Mouse (Mus musculus) kidney, postnatal 0 days (tissue): ENCODE results near the gene Mttp. TPM values are rescaled to one million over a fixed set of nuclear protein-coding genes. Genes with fewer than 3 reads are reported as not detected.

Experiments
- ATAC-seq: fragments of 200-750 bp; cut with Nextera tagmentation; replicated peaks from 2 replicates; pipeline ENCODE4 v1.8.0; 2017; ENCODE audit warnings: low read depth, moderate number of reproducible peaks, moderate TSS enrichment, moderate library complexity; ENCODE audit not compliant: low FRiP score
- DNase-seq: peaks from one replicate; pipeline ENCODE4 v3.0.0-alpha.2; 2016; ENCODE audit warnings: low spot score
- H3K27ac ChIP-seq: fragments of 300-500 bp; sonication (generic); 2 replicates; pipeline ENCODE4 v1.5.1; 2014; ENCODE audit warnings: mild to moderate bottlenecking
- H3K27me3 ChIP-seq: fragments of 300-500 bp; sonication (generic); 2 replicates; pipeline ENCODE4 v1.6.1; 2014; ENCODE audit warnings: low read length, mixed read lengths; ENCODE audit not compliant: insufficient read depth
- H3K36me3 ChIP-seq: fragments of 300-500 bp; sonication (generic); 2 replicates; pipeline ENCODE4 v1.6.1; 2014; ENCODE audit warnings: low read length, mixed read lengths; ENCODE audit not compliant: insufficient read depth
- H3K4me1 ChIP-seq: fragments of 300-500 bp; sonication (generic); replicated peaks from 2 replicates; pipeline ENCODE4 v1.6.1; 2014; ENCODE audit warnings: antibody characterized with exemption, low read length, mixed read lengths; ENCODE audit not compliant: insufficient read depth
- H3K4me2 ChIP-seq: fragments of 300-500 bp; sonication (generic); 2 replicates; pipeline ENCODE4 v1.6.1; 2014; ENCODE audit warnings: mild to moderate bottlenecking, low read length, moderate library complexity, mixed read lengths
- H3K4me3 ChIP-seq: fragments of 300-500 bp; sonication (generic); replicated peaks from 2 replicates; pipeline ENCODE4 v1.5.1; 2014; ENCODE audit warnings: low read depth, low read length
- H3K9ac ChIP-seq: fragments of 300-500 bp; sonication (generic); 2 replicates; pipeline ENCODE4 v1.6.1; 2014; ENCODE audit warnings: low read depth, low read length
- H3K9me3 ChIP-seq: fragments of 300-500 bp; sonication (generic); replicated peaks from 2 replicates; pipeline ENCODE4 v1.6.1; 2016; ENCODE audit warnings: low read length, inconsistent platforms, mixed read lengths
- CTCF ChIP-seq: IDR thresholded peaks from 2 replicates; pipeline ENCODE4 v1.5.1; 2016; ENCODE audit warnings: antibody characterized with exemption, low read depth, mild to moderate bottlenecking, moderate library complexity
- WGBS: fragments of 180-500 bp; shearing (Covaris S2); extraction: QIAGEN DNeasy Blood & Tissue Kit; methylation state at CpG from one replicate; pipeline ENCODE4 v1.1.7; 2014; 5-methylcytosine and 5-hydroxymethylcytosine counted together
- polyA plus RNA-seq: library from polyadenylated mRNA; unstranded; fragments of >200 nt; fragmentation: Nextera tagmentation; extraction: Ambion mirVana; gene quantifications from 2 replicates; pipeline ENCODE4 v1.2.1, GENCODE M21; 2015

The Mttp gene
- polyA plus RNA-seq, 1 experiment from 2014 or later: 6.9 TPM

GRCm38 (mm10) chr3:138077476-138078340, 67.1 kb downstream of the Mttp start:
- no peak overlapping the region for H3K27ac ChIP-seq
- no peak for DNase-seq
- H3K36me3 ChIP-seq: no peaks in the 10 kb centered on the region
- H3K4me2 ChIP-seq: no peak overlapping the region
- no peaks in the 10 kb centered on the region for H3K4me1 ChIP-seq
- H3K9ac ChIP-seq: no peak overlapping the region
- WGBS: 79% methylated on average over 11 of the region's 11 CpGs
- no peak for ATAC-seq
- no peaks in the 10 kb centered on the region for H3K27me3 ChIP-seq
- no peaks in the 10 kb centered on the region for H3K9me3 ChIP-seq
- TF ChIP-seq CTCF: no peak
- no peak overlapping the region for H3K4me3 ChIP-seq

DNA sequence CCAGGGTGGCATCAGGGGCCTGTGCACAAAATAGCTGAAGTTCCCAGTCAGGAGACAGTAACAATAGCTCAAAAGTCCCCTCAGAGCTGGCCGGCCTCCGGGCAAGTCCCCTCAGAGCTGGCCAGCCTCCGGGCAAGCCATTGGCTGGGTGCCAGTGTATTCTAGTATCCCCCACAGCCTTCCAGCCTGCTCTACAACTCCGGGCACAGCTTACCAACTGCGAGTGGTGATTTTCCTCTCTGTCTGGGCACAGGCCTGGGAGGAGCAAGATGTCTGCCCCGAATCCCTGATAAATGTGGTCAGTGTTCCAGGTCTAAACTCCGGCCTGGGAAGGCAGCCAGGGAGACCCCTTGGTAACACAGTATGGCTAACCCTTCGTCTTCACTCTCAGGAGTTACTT, 69.6 kb downstream of the Mttp start:
- Histone ChIP-seq H3K4me1 (no peaks in the 10 kb centered on the region), H3K36me3 (no peaks in the 10 kb centered on the region), H3K27me3 (no peaks in the 10 kb centered on the region), H3K9ac (no peak overlapping the region), H3K4me2 (no peak overlapping the region), H3K9me3 (no peaks in the 10 kb centered on the region), H3K4me3 (no peak overlapping the region), H3K27ac (no peak overlapping the region)
- 0 out of 2 replicates have a peak, but pooled peaks have one; percentile 25 for ATAC-seq
- 66% methylated on average over 8 of the region's 8 CpGs for WGBS
- TF ChIP-seq CTCF: no peak
- no peak for DNase-seq

DNA sequence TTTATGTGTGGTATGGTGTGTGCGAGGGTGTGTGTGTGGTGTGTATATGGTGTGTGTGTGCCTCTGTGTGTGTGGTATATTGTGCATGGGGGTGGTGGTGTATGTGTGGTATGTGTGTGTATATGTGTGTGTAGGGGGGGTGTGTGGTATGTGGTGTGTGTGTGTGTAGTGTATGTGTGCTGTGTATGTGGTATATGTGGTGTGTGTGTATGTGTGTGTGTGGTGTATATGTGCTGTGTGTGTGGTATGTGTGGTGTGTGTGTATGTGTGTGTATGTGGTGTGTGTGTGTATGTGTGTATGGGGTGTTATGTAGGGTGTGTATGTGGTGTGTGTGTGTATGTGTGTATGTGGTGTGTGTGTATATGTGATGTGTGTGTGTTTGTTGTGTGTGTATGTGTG, 70.6 kb downstream of the Mttp start:
- Histone ChIP-seq H3K36me3 (no peaks in the 10 kb centered on the region), H3K9ac (no peak overlapping the region), H3K4me2 (no peak overlapping the region), H3K4me3 (no peak overlapping the region), H3K27me3 (no peaks in the 10 kb centered on the region), H3K9me3 (no peaks in the 10 kb centered on the region), H3K4me1 (no peaks in the 10 kb centered on the region), H3K27ac (no peak overlapping the region)
- ATAC-seq: no peak
- no peak for TF ChIP-seq CTCF
- WGBS: 91% methylated on average over 1 of the region's 1 CpGs
- DNase-seq: no peak

GRCm38 (mm10) chr3:138071476-138072073, 73.2 kb downstream of the Mttp start:
- ATAC-seq: no peak
- no peak overlapping the region for H3K27ac ChIP-seq
- no peaks in the 10 kb centered on the region for H3K27me3 ChIP-seq
- peaks cover 2% of the 10 kb centered on the region; the same call in 1 of the 2 replicates for H3K4me1 ChIP-seq
- H3K4me2 ChIP-seq: no peak overlapping the region
- TF ChIP-seq CTCF: no peak
- WGBS: 81% methylated on average over 10 of the region's 10 CpGs
- H3K36me3 ChIP-seq: no peaks in the 10 kb centered on the region
- no peak for DNase-seq
- H3K9me3 ChIP-seq: no peaks in the 10 kb centered on the region
- H3K9ac ChIP-seq: no peak overlapping the region
- no peak overlapping the region for H3K4me3 ChIP-seq

DNA sequence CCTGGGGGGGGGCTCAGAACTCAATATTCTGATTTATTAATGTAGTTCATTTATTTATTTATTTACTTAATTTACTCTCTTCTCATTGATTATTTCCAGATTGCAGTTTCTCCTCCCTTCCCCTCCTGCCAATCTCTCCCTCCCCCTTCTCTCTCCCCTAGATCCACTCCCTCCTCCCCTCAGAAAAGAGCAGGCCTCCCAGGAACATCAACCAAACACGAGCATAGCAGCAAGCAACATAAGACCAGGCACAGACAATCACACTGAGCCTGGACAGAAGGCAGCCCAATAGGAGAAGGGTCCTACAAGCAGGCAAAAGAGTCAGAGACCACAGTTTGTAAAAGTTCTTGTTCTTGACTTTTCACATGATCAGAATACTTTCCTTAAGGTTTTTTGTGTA, 73.8 kb downstream of the Mttp start:
- no peaks in the 10 kb centered on the region for H3K36me3 ChIP-seq
- 12% methylated on average over 1 of the region's 1 CpGs for WGBS
- no peak for DNase-seq
- no peak for TF ChIP-seq CTCF
- peaks cover 7% of the 10 kb centered on the region; the same call in 1 of the 2 replicates for H3K4me1 ChIP-seq
- no peak for ATAC-seq
- H3K27ac ChIP-seq: no peak overlapping the region
- no peak overlapping the region for H3K9ac ChIP-seq
- no peaks in the 10 kb centered on the region for H3K9me3 ChIP-seq
- no peaks in the 10 kb centered on the region for H3K27me3 ChIP-seq
- no peak overlapping the region for H3K4me3 ChIP-seq
- H3K4me2 ChIP-seq: no peak overlapping the region

- WGBS: 69% methylated on average over 18 of the region's 18 CpGs
These were observed 74.8 kb downstream of the Mttp start for GRCm38 (mm10) chr3:138069756-138070511.

More at GRCm38 (mm10) chr3:138069756-138070511, 74.8 kb downstream of the Mttp start:
- DNase-seq (no peak), ATAC-seq (no peak)
- TF ChIP-seq CTCF: no peak
- no peak overlapping the region for H3K4me2 ChIP-seq
- peaks cover 18% of the 10 kb centered on the region; the same call in 1 of the 2 replicates for H3K4me1 ChIP-seq
- no peaks in the 10 kb centered on the region for H3K36me3 ChIP-seq
- H3K27me3 ChIP-seq: no peaks in the 10 kb centered on the region
- no peak overlapping the region for H3K9ac ChIP-seq
- no peak overlapping the region for H3K4me3 ChIP-seq
- no peaks in the 10 kb centered on the region for H3K9me3 ChIP-seq
- no peak overlapping the region for H3K27ac ChIP-seq
